Mouse (Mus musculus): ENCODE results near the gene Tbck.

Gene Tbck

GRCm38 (mm10) chr3:132766033-132766726, 82.2 kb downstream of the Tbck start:
- no peak for DNase-seq

DNA sequence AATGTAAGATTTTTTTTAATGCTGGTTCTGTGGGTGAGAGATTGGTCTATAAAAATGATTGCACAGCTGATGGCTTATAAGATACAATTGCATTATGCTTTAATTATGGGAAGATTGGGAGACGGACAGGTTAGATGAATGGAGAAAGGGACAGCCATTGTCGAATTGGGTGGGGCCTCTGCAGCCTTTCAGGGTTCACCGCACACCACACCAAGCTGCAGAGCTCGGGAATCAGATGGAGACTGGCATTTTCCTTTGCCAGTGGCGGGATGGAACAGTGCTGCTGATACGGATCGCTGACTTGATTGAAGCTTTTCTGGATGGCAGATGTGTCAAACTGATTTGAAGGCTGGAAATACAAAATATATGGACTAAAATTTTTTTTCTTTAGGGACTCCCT, 88.1 kb downstream of the Tbck start:
- no peak for DNase-seq

GRCm38 (mm10) chr3:132776686-132777085, 92.7 kb downstream of the Tbck start:
- DNase-seq: no peak

DNA sequence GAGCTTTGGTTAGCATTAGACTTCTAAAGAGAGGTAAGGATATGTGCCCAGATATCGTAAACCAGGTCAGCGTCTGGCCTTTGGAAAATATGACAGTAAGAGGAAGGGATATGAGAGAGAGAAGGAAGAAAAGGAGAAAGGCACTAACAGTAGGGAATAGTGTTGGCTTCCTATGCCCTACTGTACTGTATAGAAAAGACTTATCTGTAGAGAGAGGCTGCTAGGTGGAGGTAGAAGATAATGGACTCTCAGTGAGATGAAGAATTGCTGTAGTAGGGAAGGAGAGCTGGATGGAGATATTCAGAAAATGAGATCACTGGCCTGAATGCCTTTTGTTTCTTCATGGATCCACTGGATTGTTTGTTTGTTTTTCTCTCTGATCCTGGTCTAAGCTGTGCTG, 97.2 kb downstream of the Tbck start:
- DNase-seq: no peak

DNA sequence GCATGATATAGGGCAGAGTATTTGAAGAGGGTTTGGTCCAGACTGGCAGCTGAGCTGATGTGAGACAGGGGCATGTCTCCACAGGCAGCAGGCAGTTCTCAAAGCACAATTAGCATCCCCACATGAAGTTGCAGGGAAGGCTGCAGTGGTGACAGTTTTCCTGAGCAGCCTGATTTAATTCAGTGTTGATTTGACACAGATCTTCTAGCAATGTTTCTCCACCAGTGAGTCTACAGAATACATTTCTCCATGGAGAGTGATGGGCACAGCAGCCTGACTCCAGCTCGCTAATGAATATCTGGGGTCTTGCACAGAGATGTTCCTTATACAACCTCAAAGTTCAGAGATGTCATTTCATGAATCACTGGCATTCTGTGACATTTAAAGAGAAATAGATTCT, 99.1 kb downstream of the Tbck start:
- DNase-seq: no peak

- no peak for DNase-seq
These were observed 100.8 kb downstream of the Tbck start for GRCm38 (mm10) chr3:132784732-132785131.

- DNase-seq: no peak
These were observed 102.7 kb downstream of the Tbck start for GRCm38 (mm10) chr3:132786690-132787089.

DNA sequence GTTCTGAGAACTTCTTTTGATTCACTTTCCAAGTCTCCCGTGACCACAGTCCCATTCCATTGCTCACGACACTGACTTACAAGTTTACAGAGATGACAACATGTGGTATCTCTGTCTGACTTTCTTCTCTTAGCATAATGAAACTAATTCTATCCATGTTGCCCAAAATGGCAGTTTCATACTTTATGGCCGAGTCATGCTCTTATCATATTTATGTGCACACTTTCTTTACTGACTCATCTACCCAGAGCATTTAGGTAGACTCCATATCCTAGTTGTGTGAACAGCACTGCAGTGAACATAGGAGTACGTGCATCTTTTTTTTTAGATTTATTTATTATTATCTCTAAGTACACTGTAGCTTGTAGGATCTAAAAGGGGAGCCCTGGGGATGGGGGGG, 103.8 kb downstream of the Tbck start:
- no peak for DNase-seq

- no peak for DNase-seq
These were observed 107.2 kb downstream of the Tbck start for GRCm38 (mm10) chr3:132791140-132791539.

GRCm38 (mm10) chr3:132800196-132800595, 116.3 kb downstream of the Tbck start:
- DNase-seq: no peak

GRCm38 (mm10) chr3:132801910-132802309, 118.0 kb downstream of the Tbck start:
- DNase-seq: no peak

DNA sequence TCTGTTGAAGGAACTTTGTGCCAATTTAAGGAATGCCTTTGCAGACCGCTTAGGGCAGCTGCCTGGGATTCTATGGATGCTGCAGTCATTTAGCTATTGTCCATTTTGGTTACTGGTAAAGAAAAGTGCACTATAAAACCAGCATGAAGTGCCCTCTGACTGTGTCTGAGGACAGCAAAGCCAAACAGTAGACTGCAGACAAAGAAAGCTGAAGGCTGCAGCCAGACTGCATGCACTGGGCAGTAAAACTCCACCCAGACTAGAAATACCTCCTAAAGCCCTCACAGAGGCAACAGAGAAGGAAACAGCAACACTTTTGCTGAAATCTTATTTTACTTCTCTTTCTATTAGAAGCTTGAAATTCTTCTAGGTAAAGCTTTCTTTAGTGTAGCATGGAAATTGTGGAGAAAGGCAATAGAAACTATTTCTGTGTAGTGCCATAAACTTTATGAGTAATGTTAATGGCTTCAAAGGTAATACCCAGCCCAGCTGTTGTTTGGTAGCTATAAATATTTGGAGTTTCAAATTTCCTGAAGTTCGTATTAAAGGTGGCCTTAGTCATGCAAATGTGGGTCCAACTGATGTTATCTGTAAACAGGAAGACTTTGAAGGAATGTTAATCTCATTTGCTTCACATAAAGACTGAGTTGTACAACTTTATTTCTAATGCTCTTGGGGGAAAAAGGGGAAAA, 124.1 kb downstream of the Tbck start:
- DNase-seq: no peak

DNA sequence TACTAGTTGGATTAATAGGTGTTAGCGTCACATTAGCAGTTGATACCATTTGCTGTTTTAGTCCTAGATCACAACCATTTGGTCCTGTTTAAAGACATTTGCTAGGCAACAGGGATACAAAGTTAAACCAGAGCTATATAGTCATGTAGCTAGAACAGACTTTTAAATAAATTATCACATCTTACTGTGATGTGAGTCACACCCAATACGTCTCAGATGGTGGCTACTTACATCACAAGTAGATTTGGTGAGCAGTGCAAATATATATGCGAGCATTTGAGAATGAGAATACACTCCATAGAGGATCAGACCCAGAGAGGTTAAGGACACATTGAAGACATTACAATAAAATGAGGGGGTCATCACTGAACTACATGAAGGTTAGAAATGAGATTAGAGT, 125.0 kb downstream of the Tbck start:
- no peak for DNase-seq

DNA sequence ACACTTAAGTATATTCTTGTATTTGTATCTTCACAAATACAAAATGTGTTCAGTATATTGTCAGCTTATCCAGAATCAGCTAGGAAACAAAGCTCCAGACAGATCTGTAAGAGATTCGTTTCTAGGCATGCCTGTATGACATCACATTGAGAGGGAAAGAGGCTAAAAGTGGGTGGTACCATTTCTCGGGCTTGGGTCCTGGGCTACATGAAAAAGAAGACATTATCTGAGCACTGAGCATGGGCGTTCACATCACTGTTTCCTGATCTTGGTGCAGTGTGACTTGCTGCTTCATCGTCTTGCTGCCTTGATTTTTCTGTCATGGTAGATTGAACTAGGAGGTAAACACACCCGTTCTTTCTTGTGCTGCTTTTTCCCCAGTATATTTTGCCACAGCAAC, 127.8 kb downstream of the Tbck start:
- no peak for DNase-seq

- no peak for DNase-seq
These were observed 128.4 kb downstream of the Tbck start for GRCm38 (mm10) chr3:132812356-132812755.

GRCm38 (mm10) chr3:132813147-132813546, 129.2 kb downstream of the Tbck start:
- DNase-seq: no peak

DNA sequence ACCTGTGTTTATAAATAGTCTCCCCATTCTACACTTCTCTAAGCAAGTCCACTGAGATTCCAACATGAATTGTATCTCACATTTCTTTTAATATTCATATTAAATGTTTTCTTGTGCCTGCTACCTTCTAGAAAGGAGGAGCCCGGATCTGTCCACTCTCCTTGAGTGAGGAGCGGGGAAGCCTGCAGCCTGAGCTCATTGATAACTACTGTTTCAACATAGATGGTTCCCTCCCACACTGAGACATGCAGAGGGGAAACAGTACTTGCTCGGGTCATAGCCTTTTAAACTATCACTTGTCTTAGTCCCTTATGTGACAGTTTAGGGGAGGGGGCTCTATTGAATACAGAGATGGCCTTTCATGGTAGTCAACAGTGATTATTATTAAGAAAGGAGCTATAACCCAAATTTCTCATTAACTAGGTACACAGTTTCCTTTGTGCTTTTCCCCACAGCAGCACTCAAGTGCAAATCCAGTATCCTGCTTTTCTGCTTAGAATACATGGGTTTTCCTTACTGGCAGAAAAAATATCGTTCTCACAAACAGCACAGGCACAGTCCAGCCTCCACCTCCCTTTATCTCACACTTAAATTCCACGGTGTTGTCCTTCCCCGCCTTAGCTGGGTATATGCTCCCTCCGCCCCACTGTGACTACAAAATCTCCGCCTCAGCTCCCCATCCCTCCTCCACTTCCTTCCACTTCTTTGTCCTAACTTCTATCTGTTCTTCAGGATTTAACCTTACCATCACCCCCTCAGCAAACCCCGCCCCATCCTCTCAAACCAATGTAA, 130.0 kb downstream of the Tbck start:
- DNase-seq: no peak

DNA sequence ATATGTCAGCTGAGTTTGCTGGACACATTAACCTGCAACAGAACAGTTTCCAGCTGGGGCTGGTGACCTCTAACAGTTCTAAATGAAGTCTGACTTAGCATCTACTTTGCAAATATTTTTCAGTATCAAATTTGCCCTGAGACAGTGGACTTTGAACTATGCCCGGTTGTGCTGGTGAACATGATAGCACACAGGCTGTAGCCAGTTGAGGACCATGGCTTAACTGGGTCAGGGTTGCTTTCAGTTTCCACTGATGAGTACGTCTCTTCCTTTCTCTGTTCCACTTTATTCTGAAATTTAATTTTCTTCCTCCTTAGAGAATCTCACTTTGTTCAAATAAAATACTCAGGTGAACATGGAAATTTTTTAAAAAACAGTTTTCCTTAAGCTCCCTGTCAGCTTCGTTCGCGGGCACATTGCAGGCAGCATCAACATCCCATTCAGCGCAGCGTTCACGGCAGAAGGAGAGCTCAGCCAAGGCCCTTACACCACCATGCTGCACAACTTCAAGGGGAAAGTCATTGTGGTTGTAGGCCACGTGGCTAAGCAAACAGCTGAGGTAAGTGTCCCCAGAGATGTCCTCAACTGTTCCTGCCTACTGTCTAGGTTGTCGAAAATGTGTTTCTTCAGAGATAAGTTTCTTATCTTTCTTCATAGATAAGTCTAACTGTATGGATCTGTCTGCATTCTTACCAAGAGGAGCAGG, 131.0 kb downstream of the Tbck start:
- no peak for DNase-seq

GRCm38 (mm10) chr3:132815497-132816326, 131.8 kb downstream of the Tbck start:
- DNase-seq: no peak

DNA sequence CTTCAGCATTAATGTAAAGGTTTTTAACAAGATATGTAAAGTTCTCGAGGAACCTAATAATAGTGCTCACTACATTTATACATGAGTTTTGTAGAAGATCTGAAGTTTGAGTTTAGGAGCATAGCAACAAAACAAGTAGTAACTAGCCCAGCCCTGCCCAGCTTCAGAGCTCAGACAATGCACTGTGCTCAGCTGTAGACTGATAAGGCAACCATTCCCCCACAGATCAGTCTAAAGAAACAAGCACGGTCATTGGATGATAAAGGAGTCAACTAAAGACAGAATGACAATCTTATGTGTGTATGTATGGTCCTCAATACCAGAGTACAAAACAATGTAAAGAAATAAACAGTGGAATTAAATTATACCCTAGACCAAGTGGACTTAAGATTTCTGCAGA, 135.5 kb downstream of the Tbck start:
- DNase-seq: no peak

- DNase-seq: no peak
These were observed 147.4 kb downstream of the Tbck start for GRCm38 (mm10) chr3:132831179-132831873.
